Mouse (Mus musculus) liver, embryonic 14.5 days (tissue): Measurements from ENCODE around the gene H2-M5. TPM values are rescaled to one million over a fixed set of nuclear protein-coding genes. Genes with fewer than 3 reads are reported as not detected.
"Not testable (repeated sequence)": the region's sequence is repeated elsewhere in the genome, so short reads cannot be mapped to it uniquely, and the experiment has no call there.

Source experiments
- ATAC-seq: fragments of 200-750 bp; cut with Nextera tagmentation; 2 replicates; pipeline ENCODE4 v1.8.0; 2017; ENCODE audit warnings: moderate number of reproducible peaks, mild to moderate bottlenecking, moderate library complexity; ENCODE audit not compliant: insufficient read depth
- DNase-seq, 3 experiments: peaks; one replicate each; pipeline ENCODE4 v3.0.0-alpha.2; 2012 to 2013; ENCODE audit warnings: low read depth in 3 of 3, low spot score in 3 of 3
- H3K27ac ChIP-seq: fragments of 300-500 bp; sonication (generic); 2 replicates; pipeline ENCODE4 v1.5.1; 2014; ENCODE audit warnings: moderate library complexity, mild to moderate bottlenecking, control low read depth, inconsistent platforms
- H3K27me3 ChIP-seq: fragments of 300-500 bp; sonication (generic); 2 replicates; pipeline ENCODE4 v1.6.1; 2014; ENCODE audit warnings: mild to moderate bottlenecking, low read length, moderate library complexity; ENCODE audit not compliant: control insufficient read depth, insufficient read depth
- H3K36me3 ChIP-seq: fragments of 300-500 bp; sonication (generic); replicated peaks from 2 replicates; pipeline ENCODE4 v1.6.1; 2014; ENCODE audit warnings: low read depth; ENCODE audit not compliant: control insufficient read depth, insufficient read depth
- H3K4me1 ChIP-seq, 2 experiments: fragments of 200-500 bp in 1 of 2; fragments of 300-500 bp in 1 of 2; sonication (generic) in 1 of 2; replicated peaks; 2 replicates each; pipeline ENCODE4 v1.6.1; 2012 to 2014; ENCODE audit warnings: antibody characterized with exemption in 1 of 2, inconsistent platforms in 1 of 2, low read length in 1 of 2; ENCODE audit not compliant: control insufficient read depth in 2 of 2, insufficient read depth in 2 of 2
- H3K4me2 ChIP-seq: fragments of 300-500 bp; sonication (generic); 2 replicates; pipeline ENCODE4 v1.6.1; 2014; ENCODE audit warnings: low read depth, mild to moderate bottlenecking, control low read depth, moderate library complexity
- H3K4me3 ChIP-seq, 2 experiments: fragments of 200-500 bp in 1 of 2; fragments of 300-500 bp in 1 of 2; sonication (generic) in 1 of 2; 2 replicates each; pipeline ENCODE4 v1.5.1; 2012 to 2014; ENCODE audit warnings: low read depth in 2 of 2, low read length in 2 of 2, mild to moderate bottlenecking in 2 of 2, control low read depth in 1 of 2, inconsistent platforms in 1 of 2, moderate library complexity in 1 of 2; ENCODE audit not compliant: insufficient read depth in 1 of 2
- H3K9ac ChIP-seq: fragments of 300-500 bp; sonication (generic); replicated peaks from 2 replicates; pipeline ENCODE4 v1.6.1; 2014; ENCODE audit warnings: mild to moderate bottlenecking, control low read depth, moderate library complexity
- H3K9me3 ChIP-seq: fragments of 300-500 bp; sonication (generic); 2 replicates; pipeline ENCODE4 v1.6.1; 2016; ENCODE audit warnings: low read length, mixed read lengths; ENCODE audit not compliant: control insufficient read depth
- CTCF ChIP-seq: IDR thresholded peaks from 2 replicates; pipeline ENCODE4 v1.5.1; 2016; ENCODE audit warnings: antibody characterized with exemption, low read depth, control low read depth
- EP300 ChIP-seq: IDR thresholded peaks from 2 replicates; pipeline ENCODE4 v1.6.1; 2016; ENCODE audit warnings: antibody characterized with exemption, low read depth
- WGBS: fragments of 180-500 bp; shearing (Covaris S2); extraction: QIAGEN DNeasy Blood & Tissue Kit; methylation state at CpG from one replicate; pipeline ENCODE4 v1.1.7; 2014; ENCODE audit not compliant: insufficient replicate concordance; 5-methylcytosine and 5-hydroxymethylcytosine counted together
- polyA plus RNA-seq, 2 experiments: library from polyadenylated mRNA; depleted of rRNA in 1 of 2; stranded (reverse) in 1 of 2; unstranded in 1 of 2; fragments of >200 nt; fragmentation: Nextera tagmentation in 1 of 2; extraction: Ambion mirVana in 1 of 2; gene quantifications; 2 replicates each; pipeline versions ENCODE4 v1.2.1 to v1.2.3; 2012 to 2014

H2-M5 gene
- polyA plus RNA-seq, 2 experiments, result 0.03 TPM; not detected in 1

DNA sequence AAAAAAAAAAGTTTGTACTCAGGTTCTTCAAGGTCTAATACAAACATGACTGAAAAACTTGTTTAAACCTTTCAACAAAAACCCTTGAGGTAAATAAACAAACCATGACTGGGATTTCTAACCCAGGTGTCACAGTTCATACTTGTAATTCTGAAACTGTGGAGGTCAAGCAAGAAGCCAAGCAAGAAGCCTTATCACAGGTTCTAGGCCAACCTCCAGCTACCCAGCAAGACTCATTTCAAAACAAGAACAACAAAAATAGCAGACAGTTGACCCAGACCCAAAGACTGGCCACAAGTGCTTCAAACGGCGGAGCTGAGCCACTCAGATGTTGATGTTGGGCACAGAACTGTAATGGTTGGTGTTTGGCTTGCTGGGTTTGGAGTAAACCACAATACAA lies 5.2 kb upstream of the H2-M5 start:
- Histone ChIP-seq H3K36me3 (no peaks in the 10 kb centered on the region), H3K9ac (no peak overlapping the region), H3K4me2 (no peak overlapping the region), H3K4me3 (no peak overlapping the region), H3K27ac (no peak overlapping the region), H3K9me3 (no peaks in the 10 kb centered on the region), H3K4me1 (no peaks in the 10 kb centered on the region), H3K27me3 (no peaks in the 10 kb centered on the region)
- TF ChIP-seq CTCF (no peak), EP300 (no peak)
- DNase-seq (no peak), ATAC-seq (no peak)
- WGBS, result 60% methylated on average over 2 of the region's 2 CpGs

DNA sequence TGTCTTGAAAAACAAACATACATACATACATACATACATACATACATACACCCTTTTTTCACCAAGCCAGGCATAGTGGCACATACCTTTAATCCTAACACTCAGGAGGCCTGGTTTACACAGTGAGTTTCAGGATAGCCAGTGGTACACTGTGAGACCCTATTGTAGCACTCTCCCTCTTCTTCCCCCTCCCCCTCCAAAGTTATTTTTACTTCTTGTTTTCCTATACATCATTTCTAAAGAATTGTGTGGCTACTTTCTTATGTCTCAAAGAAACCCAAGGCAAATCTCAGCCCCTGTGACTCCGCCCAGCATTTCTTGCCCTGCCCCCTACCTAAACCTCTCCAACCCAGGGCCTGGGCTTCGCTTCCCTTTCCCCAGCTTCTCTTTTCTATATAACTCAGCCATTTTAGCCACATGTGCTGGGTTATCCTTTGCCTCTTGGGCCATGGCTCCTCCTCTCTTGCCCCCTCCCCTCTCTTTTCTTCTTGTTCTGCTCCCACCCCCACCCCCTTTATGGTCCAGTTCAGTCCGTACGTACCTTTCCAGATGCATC lies 4.5 kb upstream of the H2-M5 start:
- no peaks in the 10 kb centered on the region for H3K36me3 ChIP-seq
- TF ChIP-seq CTCF, result no peak
- no peak for TF ChIP-seq EP300

DNA sequence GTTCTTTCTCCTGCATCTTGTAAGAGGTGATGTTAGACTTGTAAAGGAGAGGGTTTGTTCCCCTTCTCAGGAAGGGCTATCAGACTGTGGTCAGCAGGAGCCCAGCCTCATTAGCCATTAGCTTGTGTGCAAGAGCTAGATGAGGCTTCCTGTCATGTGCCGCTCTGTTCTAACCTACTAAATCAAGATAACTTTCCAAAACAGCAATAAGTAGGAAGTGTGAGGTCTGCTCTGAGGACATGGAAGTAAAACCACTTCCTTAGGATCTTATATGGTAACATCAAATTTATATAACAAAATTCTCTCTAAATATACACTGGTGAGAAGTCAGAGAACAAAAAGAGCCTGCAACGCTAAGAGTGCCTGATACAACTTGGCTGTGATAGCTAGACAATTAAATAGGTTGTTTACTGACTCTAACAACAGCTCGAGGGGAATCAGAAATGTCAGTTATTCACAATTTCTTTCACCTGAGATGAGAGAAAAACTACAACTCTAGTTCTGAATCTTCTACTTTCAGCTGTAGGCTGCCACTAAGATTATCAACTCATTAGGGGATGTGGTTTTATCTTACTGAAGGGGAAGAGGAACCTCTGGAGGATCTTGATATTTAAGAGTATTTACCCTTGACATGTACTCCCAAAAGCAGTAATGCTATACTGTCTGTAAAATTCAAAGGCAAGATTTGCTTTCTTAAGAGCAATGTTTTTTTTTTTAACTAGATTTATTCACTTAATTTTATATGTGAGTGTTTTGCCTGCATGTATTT lies 3.2 kb upstream of the H2-M5 start:
- H3K4me3 ChIP-seq, result no peak overlapping the region
- H3K4me2 ChIP-seq, result no peak overlapping the region
- no peak overlapping the region for H3K9ac ChIP-seq
- ATAC-seq (no peak), DNase-seq (no peak)
- H3K9me3 ChIP-seq, result no peaks in the 10 kb centered on the region
- H3K4me1 ChIP-seq, result no peaks in the 10 kb centered on the region
- TF ChIP-seq EP300 (no peak), CTCF (no peak)
- H3K27me3 ChIP-seq, result peaks cover 17% of the 10 kb centered on the region
- no peaks in the 10 kb centered on the region for H3K36me3 ChIP-seq
- 14% methylated on average over 3 of the region's 3 CpGs for WGBS
- no peak overlapping the region for H3K27ac ChIP-seq

More for the DNA sequence above, 4.5 kb upstream of the H2-M5 start:
- Histone ChIP-seq H3K9ac (no peak overlapping the region), H3K27me3 (peaks cover 3% of the 10 kb centered on the region), H3K4me3 (no peak overlapping the region), H3K4me1 (no peaks in the 10 kb centered on the region), H3K4me2 (no peak overlapping the region), H3K9me3 (no peaks in the 10 kb centered on the region), H3K27ac (no peak overlapping the region)
- ATAC-seq (no peak), DNase-seq (no peak)
- 68% methylated on average over 4 of the region's 4 CpGs for WGBS

DNA sequence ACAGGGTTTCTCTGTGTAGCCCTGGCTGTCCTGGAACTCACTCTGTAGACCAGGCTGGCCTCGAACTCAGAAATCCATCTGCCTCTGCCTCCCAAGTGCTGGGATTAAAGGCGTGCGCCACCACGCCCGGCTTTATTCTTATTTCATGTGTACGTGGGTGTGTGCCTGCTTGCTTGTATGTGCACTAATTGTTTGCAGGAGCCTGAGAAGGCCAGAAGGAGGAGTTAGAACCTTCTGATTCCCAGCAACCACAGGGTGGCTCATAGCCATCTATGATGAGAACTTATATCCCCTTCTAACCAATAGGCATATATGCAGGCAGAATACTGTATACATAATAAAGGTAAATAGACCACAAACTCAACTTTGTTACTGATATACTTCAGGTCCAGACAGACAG lies 1.3 kb upstream of the H2-M5 start:
- not testable (repeated sequence) for ATAC-seq

DNA sequence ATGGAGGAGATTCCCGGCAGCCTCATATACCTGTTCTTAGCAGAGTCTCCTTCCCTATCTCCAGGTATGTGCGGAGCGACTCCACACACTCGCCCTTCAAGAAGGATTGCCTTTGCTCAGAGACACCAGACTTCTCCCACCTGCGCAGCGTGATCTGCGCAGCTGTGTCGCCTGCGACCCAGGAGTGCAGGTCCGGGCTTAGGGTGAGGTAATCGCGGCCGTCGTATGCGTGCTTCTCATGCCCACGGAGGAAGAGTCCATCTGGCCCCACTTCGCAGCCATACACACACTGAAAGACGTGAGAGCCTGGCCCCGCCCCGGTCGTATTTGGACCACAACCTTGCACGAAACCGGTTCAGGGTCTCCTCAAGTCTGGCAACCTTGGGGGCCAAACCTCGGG lies 862 bp downstream of the H2-M5 start:
- H3K4me1 ChIP-seq, result no peaks in the 10 kb centered on the region
- no peak overlapping the region for H3K27ac ChIP-seq
- no peaks in the 10 kb centered on the region for H3K36me3 ChIP-seq
- TF ChIP-seq EP300, result no peak
- no peak for TF ChIP-seq CTCF
- no peak overlapping the region for H3K4me3 ChIP-seq
- no peak overlapping the region for H3K4me2 ChIP-seq
- 7% methylated on average over 24 of the region's 24 CpGs for WGBS
- DNase-seq (no peak), ATAC-seq (no peak)
- peaks cover 18% of the 10 kb centered on the region for H3K27me3 ChIP-seq
- H3K9me3 ChIP-seq, result no peaks in the 10 kb centered on the region
- no peak overlapping the region for H3K9ac ChIP-seq

More for the DNA sequence above, 1.3 kb upstream of the H2-M5 start:
- peaks cover 18% of the 10 kb centered on the region for H3K27me3 ChIP-seq
- not testable (repeated sequence) for H3K27ac ChIP-seq, DNase-seq, H3K4me2 ChIP-seq, H3K4me3 ChIP-seq, H3K36me3 ChIP-seq, H3K9me3 ChIP-seq, H3K4me1 ChIP-seq, H3K9ac ChIP-seq
- WGBS, result 81% methylated on average over 6 of the region's 6 CpGs
